Mouse (Mus musculus) forebrain, postnatal 0 days (tissue): Measurements from ENCODE around the gene Zfp729b. TPM values are rescaled to one million over a fixed set of nuclear protein-coding genes. Genes with fewer than 3 reads are reported as not detected.

Source experiments
- ATAC-seq: fragments of 200-750 bp; cut with Nextera tagmentation; 2 replicates; pipeline ENCODE4 v1.8.0; 2017; ENCODE audit warnings: mild to moderate bottlenecking, moderate library complexity
- DNase-seq: peaks from one replicate; pipeline ENCODE4 v3.0.0-alpha.2; 2015
- H3K27ac ChIP-seq: fragments of 300-500 bp; sonication (generic); 2 replicates; pipeline ENCODE4 v1.5.1; 2014; ENCODE audit warnings: low read depth, mild to moderate bottlenecking, antibody characterized with exemption, low read length, moderate library complexity, mixed read lengths
- H3K27me3 ChIP-seq: fragments of 300-500 bp; sonication (generic); 2 replicates; pipeline ENCODE4 v1.6.1; 2014; ENCODE audit warnings: mild to moderate bottlenecking, low read length, mixed read lengths; ENCODE audit not compliant: insufficient read depth
- H3K36me3 ChIP-seq: fragments of 300-500 bp; sonication (generic); 2 replicates; pipeline ENCODE4 v1.6.1; 2014; ENCODE audit warnings: mild to moderate bottlenecking, moderate library complexity; ENCODE audit not compliant: insufficient read depth
- H3K4me1 ChIP-seq: fragments of 300-500 bp; sonication (generic); 2 replicates; pipeline ENCODE4 v1.6.1; 2014; ENCODE audit warnings: antibody characterized with exemption; ENCODE audit not compliant: insufficient read depth
- H3K4me2 ChIP-seq: fragments of 300-500 bp; sonication (generic); 2 replicates; pipeline ENCODE4 v1.6.1; 2014; ENCODE audit warnings: low read depth, mild to moderate bottlenecking, moderate library complexity
- H3K4me3 ChIP-seq: fragments of 300-500 bp; sonication (generic); 2 replicates; pipeline ENCODE4 v1.5.1; 2014; ENCODE audit warnings: low read depth, low read length, mixed read lengths
- H3K9ac ChIP-seq: fragments of 300-500 bp; sonication (generic); 2 replicates; pipeline ENCODE4 v1.6.1; 2014; ENCODE audit warnings: mild to moderate bottlenecking
- H3K9me3 ChIP-seq: fragments of 300-500 bp; sonication (generic); 2 replicates; pipeline ENCODE4 v1.6.1; 2016; ENCODE audit warnings: low read length
- CTCF ChIP-seq: sonication (generic); IDR thresholded peaks from 2 replicates; pipeline ENCODE4 v1.5.1; 2016; ENCODE audit warnings: antibody characterized with exemption, control low read depth, low read depth
- WGBS: fragments of 180-500 bp; shearing (Covaris S2); extraction: QIAGEN DNeasy Blood & Tissue Kit; methylation state at CpG from one replicate; pipeline ENCODE4 v1.1.7; 2014; 5-methylcytosine and 5-hydroxymethylcytosine counted together
- polyA plus RNA-seq: library from polyadenylated mRNA; unstranded; fragments of >200 nt; fragmentation: Nextera tagmentation; extraction: Ambion mirVana; gene quantifications from 2 replicates; pipeline ENCODE4 v1.2.1, GENCODE M21; 2015
- total RNA-seq: library from RNA; depleted of rRNA; stranded (reverse); fragments of >200 nt; gene quantifications from 2 replicates; pipeline ENCODE4 v1.2.3, GENCODE M21; 2014; rRNA removed

Zfp729b gene
- total RNA-seq, result 17.9 and 18.9 TPM in 2 replicates
- 4.2 and 4.3 TPM in 2 replicates for polyA plus RNA-seq

GRCm38 (mm10) chr13:67609066-67609876 lies at the start of gene Zfp729b:
Zfp729b (minus strand) TSS chr13:67609707.
- H3K4me2 ChIP-seq, result peak within 1 kb of the TSS; percentile 69
- H3K9ac ChIP-seq, result peak within 1 kb of the TSS; percentile 65
- peak within 1 kb of the TSS; percentile 65 for H3K4me3 ChIP-seq
- peak within 1 kb of the TSS; percentile 40; the same call in 1 of the 2 replicates for H3K27ac ChIP-seq
- ATAC-seq (peak; percentile 97), DNase-seq (peak; percentile 93)
- 0 out of 2 replicates have a peak, but pooled peaks cover 4% of the 10 kb centered on the region for H3K4me1 ChIP-seq
- TF ChIP-seq CTCF, result peak; percentile 55
- no peaks in the 10 kb centered on the region for H3K36me3 ChIP-seq
- no peaks in the 10 kb centered on the region for H3K9me3 ChIP-seq
- 4% methylated on average over 20 of the region's 20 CpGs for WGBS
- H3K27me3 ChIP-seq, result no peaks in the 10 kb centered on the region

GRCm38 (mm10) chr13:67652496-67652895 lies 43.0 kb upstream of the Zfp729b start:
- no peak overlapping the region for H3K4me2 ChIP-seq
- H3K9me3 ChIP-seq, result no peaks in the 10 kb centered on the region
- H3K4me3 ChIP-seq, result no peak overlapping the region
- WGBS, result 26% methylated on average over 3 of the region's 3 CpGs
- no peak overlapping the region for H3K27ac ChIP-seq
- no peak for DNase-seq
- no peak for TF ChIP-seq CTCF
- no peak for ATAC-seq
- H3K36me3 ChIP-seq, result no peaks in the 10 kb centered on the region
- H3K4me1 ChIP-seq, result no peaks in the 10 kb centered on the region
- H3K9ac ChIP-seq, result no peak overlapping the region
- H3K27me3 ChIP-seq, result no peaks in the 10 kb centered on the region

DNA sequence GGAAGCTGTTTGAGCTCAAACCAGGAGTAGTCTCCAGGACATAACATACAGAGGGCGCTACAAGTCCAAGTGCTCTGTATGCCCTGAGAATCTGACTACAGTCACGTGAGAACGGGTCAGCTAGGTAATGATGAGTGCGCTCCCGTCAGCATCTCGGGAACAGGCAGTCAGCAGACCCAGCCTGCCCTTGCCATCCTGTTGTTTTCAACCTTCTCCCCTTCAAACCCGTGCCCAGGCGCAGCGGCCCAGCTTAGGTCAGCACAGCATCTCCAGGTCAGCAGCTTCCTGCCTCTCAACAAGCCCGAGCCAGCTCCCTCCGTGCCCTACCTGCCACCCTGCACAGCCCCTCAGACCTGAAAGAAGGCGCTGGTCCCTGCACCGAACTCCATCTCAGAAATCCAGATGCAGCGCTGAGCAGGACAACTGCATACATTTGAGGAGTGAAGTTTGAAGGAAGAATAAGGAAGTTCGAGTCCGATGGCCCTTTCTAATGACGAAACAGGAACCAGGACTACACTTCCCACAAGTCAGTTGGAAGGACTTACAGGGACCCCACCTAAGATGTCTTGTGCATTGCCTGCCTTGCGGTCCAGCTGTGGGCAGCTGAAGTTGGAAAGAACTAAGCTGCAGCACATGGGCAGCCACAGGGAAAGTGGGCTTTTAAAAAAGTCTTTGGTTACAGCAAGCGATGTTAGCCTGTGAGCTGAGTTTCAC lies 27.9 kb upstream of the Zfp729b start, which contains the start of the genes Gm49345 and Zfp729a:
Gene Gm49345 (minus strand): TSS at position 476 of the 714 bp plus-strand sequence.
Gene Zfp729a (minus strand): TSS at position 498 of the 714 bp plus-strand sequence.
- H3K36me3 ChIP-seq, result no peaks in the 10 kb centered on the region
- H3K4me3 ChIP-seq, result peak within 1 kb of the TSS; percentile 76
- peak within 1 kb of the TSS; percentile 73 for H3K9ac ChIP-seq
- under 1% methylated on average over 19 of the region's 19 CpGs for WGBS
- no peaks in the 10 kb centered on the region for H3K4me1 ChIP-seq
- H3K27me3 ChIP-seq, result no peaks in the 10 kb centered on the region
- H3K4me2 ChIP-seq, result peak within 1 kb of the TSS; percentile 69
- ATAC-seq (peak; percentile 100), DNase-seq (peak; percentile 89)
- no peaks in the 10 kb centered on the region for H3K9me3 ChIP-seq
- 0 out of 2 replicates have a peak within 1 kb of the TSS, but pooled peaks have one; percentile 54 for H3K27ac ChIP-seq
- TF ChIP-seq CTCF, result peak; percentile 64

GRCm38 (mm10) chr13:67610108-67610507 lies 601 bp upstream of the Zfp729b start:
- H3K27me3 ChIP-seq, result no peaks in the 10 kb centered on the region
- no peak overlapping the region for H3K4me2 ChIP-seq
- no peak for ATAC-seq
- no peak overlapping the region for H3K4me3 ChIP-seq
- 0 out of 2 replicates have a peak, but pooled peaks cover 4% of the 10 kb centered on the region for H3K4me1 ChIP-seq
- no peaks in the 10 kb centered on the region for H3K36me3 ChIP-seq
- H3K9ac ChIP-seq, result no peak overlapping the region
- 90% methylated on average over 4 of the region's 4 CpGs for WGBS
- DNase-seq, result peak; percentile 1
- no peak for TF ChIP-seq CTCF
- no peaks in the 10 kb centered on the region for H3K9me3 ChIP-seq
- H3K27ac ChIP-seq, result no peak overlapping the region

- TF ChIP-seq CTCF, result no peak
- H3K4me1 ChIP-seq, result no peaks in the 10 kb centered on the region
- no peaks in the 10 kb centered on the region for H3K36me3 ChIP-seq
- H3K9me3 ChIP-seq, result 0 out of 2 replicates have a peak, but pooled peaks cover 3% of the 10 kb centered on the region
- no peak overlapping the region for H3K4me3 ChIP-seq
- H3K27me3 ChIP-seq, result no peaks in the 10 kb centered on the region
- DNase-seq, result no peak
- ATAC-seq, result no peak
- H3K9ac ChIP-seq, result no peak overlapping the region
- no peak overlapping the region for H3K4me2 ChIP-seq
- WGBS, result 75% methylated on average over 5 of the region's 5 CpGs
- no peak overlapping the region for H3K27ac ChIP-seq
Observed at GRCm38 (mm10) chr13:67572591-67573189, 36.8 kb downstream of the Zfp729b start.

- Histone ChIP-seq H3K27me3 (no peaks in the 10 kb centered on the region), H3K4me3 (peak within 1 kb of the TSS; percentile 74), H3K27ac (peak within 1 kb of the TSS; percentile 84), H3K36me3 (no peaks in the 10 kb centered on the region), H3K9ac (peak within 1 kb of the TSS; percentile 82), H3K4me1 (peaks cover 17% of the 10 kb centered on the region), H3K9me3 (no peaks in the 10 kb centered on the region), H3K4me2 (peak within 1 kb of the TSS; percentile 71)
- no peak for TF ChIP-seq CTCF
- ATAC-seq (no peak), DNase-seq (no peak)
- 72% methylated on average over 4 of the region's 4 CpGs for WGBS
Observed at GRCm38 (mm10) chr13:67553730-67554129, 55.8 kb downstream of the Zfp729b start, which contains the start of gene Zfp748. Zfp748 (minus strand) TSS chr13:67553830.
